Mouse (Mus musculus) neural tube, embryonic 14.5 days (tissue): ENCODE measurements around the gene Src. TPM values are rescaled to one million over a fixed set of nuclear protein-coding genes. Genes with fewer than 3 reads are reported as not detected.

Experiments
- ATAC-seq: fragments of 200-750 bp; cut with Nextera tagmentation; 2 replicates; pipeline ENCODE4 v1.8.0; 2017; ENCODE audit warnings: low read depth, mild to moderate bottlenecking, moderate TSS enrichment, moderate library complexity
- H3K27ac ChIP-seq: fragments of 300-500 bp; sonication (generic); 2 replicates; pipeline ENCODE4 v1.5.1; 2014; ENCODE audit warnings: low read depth, mild to moderate bottlenecking, control low read depth, low read length, moderate library complexity, mixed read lengths
- H3K27me3 ChIP-seq: fragments of 300-500 bp; sonication (generic); 2 replicates; pipeline ENCODE4 v1.6.1; 2014; ENCODE audit warnings: low read length; ENCODE audit not compliant: control insufficient read depth, insufficient read depth
- H3K36me3 ChIP-seq: fragments of 300-500 bp; sonication (generic); 2 replicates; pipeline ENCODE4 v1.6.1; 2014; ENCODE audit warnings: low read length, mixed read lengths; ENCODE audit not compliant: control insufficient read depth, insufficient read depth
- H3K4me1 ChIP-seq: fragments of 300-500 bp; sonication (generic); 2 replicates; pipeline ENCODE4 v1.6.1; 2014; ENCODE audit warnings: low read length; ENCODE audit not compliant: control insufficient read depth, insufficient read depth
- H3K4me2 ChIP-seq: fragments of 300-500 bp; sonication (generic); 2 replicates; pipeline ENCODE4 v1.6.1; 2014; ENCODE audit warnings: mild to moderate bottlenecking, low read depth, low read length, control low read depth
- H3K4me3 ChIP-seq: fragments of 300-500 bp; sonication (generic); 2 replicates; pipeline ENCODE4 v1.5.1; 2014; ENCODE audit warnings: low read depth, low read length, control low read depth, mixed read lengths
- H3K9ac ChIP-seq: fragments of 300-500 bp; sonication (generic); replicated peaks from 2 replicates; pipeline ENCODE4 v1.6.1; 2014; ENCODE audit warnings: low read depth, mild to moderate bottlenecking, control low read depth, low read length, mixed read lengths
- H3K9me3 ChIP-seq: fragments of 300-500 bp; sonication (generic); 2 replicates; pipeline ENCODE4 v1.6.1; 2016; ENCODE audit warnings: low read length; ENCODE audit not compliant: control insufficient read depth
- whole genome bisulfite sequencing: fragments of 180-500 bp; shearing (Covaris S2); extraction: QIAGEN DNeasy Blood & Tissue Kit; methylation state at CpG from one replicate; pipeline ENCODE4 v1.1.7; 2014; 5-methylcytosine and 5-hydroxymethylcytosine counted together
- polyA plus RNA-seq: library from polyadenylated mRNA; unstranded; fragments of >200 nt; fragmentation: Nextera tagmentation; extraction: Ambion mirVana; gene quantifications from 2 replicates; pipeline ENCODE4 v1.2.1, GENCODE M21; 2014

The Src gene
- polyA plus RNA-seq, 1 experiment from 2014 or later, result 23.9 TPM

DNA sequence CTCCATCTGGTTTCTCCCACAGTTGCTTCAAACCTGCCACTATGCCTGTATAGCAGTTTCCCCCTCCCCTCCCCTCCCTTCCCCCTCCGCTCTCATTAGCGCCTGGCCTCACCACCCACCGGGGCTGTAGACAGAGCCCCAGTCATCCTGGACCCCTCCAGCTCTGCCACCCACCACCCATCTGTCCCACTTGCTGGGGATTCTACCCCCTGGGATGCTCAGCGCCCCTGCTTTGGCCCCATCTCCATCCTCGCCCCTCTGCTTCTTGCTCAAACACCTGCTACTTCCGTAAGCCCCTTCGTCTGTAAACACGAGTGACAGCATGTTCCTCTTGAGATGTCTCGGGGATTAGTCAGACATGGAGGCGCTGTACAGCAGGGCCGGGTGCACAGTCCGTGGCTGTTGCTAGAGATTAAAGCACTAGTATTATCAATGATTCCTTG, 69.5 kb downstream of the Src start:
- no peaks in the 10 kb centered on the region for H3K9me3 ChIP-seq
- H3K4me2 ChIP-seq, result no peak overlapping the region
- 0 out of 2 replicates have a peak, but pooled peaks have one; percentile 44 for ATAC-seq
- WGBS, result 15% methylated on average over 12 of the region's 12 CpGs
- no peak overlapping the region for H3K27ac ChIP-seq
- H3K36me3 ChIP-seq, result no peaks in the 10 kb centered on the region
- no peak overlapping the region for H3K4me3 ChIP-seq
- peaks cover 7% of the 10 kb centered on the region for H3K4me1 ChIP-seq
- H3K9ac ChIP-seq, result no peak overlapping the region
- H3K27me3 ChIP-seq, result no peaks in the 10 kb centered on the region

DNA sequence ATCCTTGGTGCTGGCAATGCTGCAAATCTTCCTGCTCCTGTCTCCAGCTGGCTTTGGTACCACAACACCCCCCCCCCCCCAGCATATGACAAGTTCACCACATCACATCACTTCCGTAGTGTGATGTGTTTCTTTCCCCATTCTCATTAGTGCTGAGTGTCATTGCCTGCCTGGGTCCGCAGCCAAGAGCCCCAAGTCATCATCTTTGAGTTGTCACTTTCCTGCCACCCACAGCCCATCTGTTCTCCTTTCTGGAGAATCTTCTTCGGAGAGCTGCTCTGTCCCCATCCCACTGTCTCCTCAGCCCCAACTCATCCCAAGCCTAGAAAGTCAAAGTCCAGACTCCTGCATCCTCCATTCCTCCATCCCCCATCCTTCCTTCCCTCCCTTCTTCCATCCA, 75.0 kb downstream of the Src start:
- no peak overlapping the region for H3K27ac ChIP-seq
- H3K9ac ChIP-seq, result no peak overlapping the region
- ATAC-seq, result no peak
- H3K4me2 ChIP-seq, result no peak overlapping the region
- no peaks in the 10 kb centered on the region for H3K9me3 ChIP-seq
- H3K27me3 ChIP-seq, result no peaks in the 10 kb centered on the region
- 98% methylated on average over 3 of the region's 3 CpGs for WGBS
- H3K36me3 ChIP-seq, result no peaks in the 10 kb centered on the region
- no peaks in the 10 kb centered on the region for H3K4me1 ChIP-seq
- no peak overlapping the region for H3K4me3 ChIP-seq

DNA sequence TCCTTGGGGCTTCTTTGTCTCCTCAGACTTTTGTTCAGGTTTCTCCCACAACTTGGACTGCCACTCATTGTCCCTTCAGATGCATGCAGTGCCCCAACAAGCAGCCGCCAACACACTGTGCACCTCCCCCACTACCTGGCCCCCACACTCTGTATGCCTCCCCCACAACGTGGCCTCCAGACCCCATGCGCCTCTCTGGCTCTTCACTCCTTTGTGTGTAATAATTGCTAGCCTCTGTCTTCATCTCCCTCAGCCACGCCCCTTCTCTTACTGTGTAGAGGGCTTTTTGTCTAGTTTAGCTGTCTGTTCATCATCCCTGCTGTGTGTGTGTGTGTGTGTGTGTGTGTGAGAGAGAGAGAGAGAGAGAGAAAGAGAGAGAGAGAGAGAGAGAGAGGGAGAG, 80.3 kb downstream of the Src start:
- H3K27me3 ChIP-seq, result no peaks in the 10 kb centered on the region

DNA sequence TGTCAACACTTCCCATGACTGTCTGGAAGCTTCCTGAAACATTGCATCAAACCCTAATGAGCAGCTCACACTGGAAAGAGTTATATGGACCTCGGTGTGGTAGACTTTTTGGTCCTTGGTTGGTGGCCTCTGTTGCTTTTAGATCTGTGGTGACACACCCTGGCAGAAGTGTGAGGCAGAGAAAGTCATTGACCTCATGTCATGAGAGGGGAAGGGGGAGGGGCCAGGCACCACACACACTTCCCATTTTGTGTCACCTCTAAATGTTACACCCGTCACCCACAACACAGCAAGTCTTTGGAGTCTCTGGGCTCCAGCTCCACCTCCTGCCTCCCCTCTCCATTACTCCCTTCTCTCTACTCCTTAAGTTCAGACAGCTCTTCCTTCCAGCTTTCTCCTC, 82.1 kb downstream of the Src start:
- H3K4me1 ChIP-seq, result 0 out of 2 replicates have a peak, but pooled peaks cover 3% of the 10 kb centered on the region
- no peaks in the 10 kb centered on the region for H3K9me3 ChIP-seq
- no peaks in the 10 kb centered on the region for H3K36me3 ChIP-seq
- H3K4me3 ChIP-seq, result no peak overlapping the region
- H3K27ac ChIP-seq, result no peak overlapping the region
- H3K4me2 ChIP-seq, result no peak overlapping the region
- no peaks in the 10 kb centered on the region for H3K27me3 ChIP-seq
- H3K9ac ChIP-seq, result no peak overlapping the region
- ATAC-seq, result no peak
- WGBS, result 88% methylated on average over 2 of the region's 2 CpGs

More for the DNA sequence above, 80.3 kb downstream of the Src start:
- WGBS, result 11% methylated on average over 4 of the region's 4 CpGs
- H3K4me1 ChIP-seq, result 0 out of 2 replicates have a peak, but pooled peaks cover 3% of the 10 kb centered on the region
- no peak overlapping the region for H3K4me2 ChIP-seq
- no peak for ATAC-seq
- no peak overlapping the region for H3K9ac ChIP-seq
- H3K36me3 ChIP-seq, result no peaks in the 10 kb centered on the region
- no peaks in the 10 kb centered on the region for H3K9me3 ChIP-seq
- H3K4me3 ChIP-seq, result no peak overlapping the region
- H3K27ac ChIP-seq, result no peak overlapping the region

DNA sequence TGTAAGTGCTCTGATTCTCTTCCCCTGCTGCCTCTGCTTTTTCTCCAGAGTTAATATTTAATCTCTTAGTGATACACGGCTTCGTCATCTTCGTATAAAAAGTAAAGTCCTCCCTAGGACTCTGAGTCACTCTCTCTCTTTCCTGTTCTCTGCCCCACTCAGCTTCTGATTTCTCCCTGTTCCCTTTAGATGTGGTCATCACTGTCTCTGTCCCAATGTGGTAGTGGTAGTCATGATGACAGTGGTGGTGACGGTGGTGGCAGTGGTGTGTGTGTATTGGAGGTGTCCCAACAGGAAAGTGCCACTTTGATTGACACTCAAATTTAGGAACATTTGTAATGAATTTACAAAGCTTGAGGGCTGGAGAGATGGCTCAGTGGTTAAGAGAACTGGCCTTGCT, 83.1 kb downstream of the Src start:
- Histone ChIP-seq H3K4me1 (0 out of 2 replicates have a peak, but pooled peaks cover 3% of the 10 kb centered on the region), H3K27ac (no peak overlapping the region), H3K9me3 (no peaks in the 10 kb centered on the region), H3K4me3 (no peak overlapping the region), H3K4me2 (no peak overlapping the region), H3K9ac (no peak overlapping the region), H3K27me3 (no peaks in the 10 kb centered on the region), H3K36me3 (no peaks in the 10 kb centered on the region)
- no peak for ATAC-seq
- WGBS, result 90% methylated on average over 4 of the region's 4 CpGs

DNA sequence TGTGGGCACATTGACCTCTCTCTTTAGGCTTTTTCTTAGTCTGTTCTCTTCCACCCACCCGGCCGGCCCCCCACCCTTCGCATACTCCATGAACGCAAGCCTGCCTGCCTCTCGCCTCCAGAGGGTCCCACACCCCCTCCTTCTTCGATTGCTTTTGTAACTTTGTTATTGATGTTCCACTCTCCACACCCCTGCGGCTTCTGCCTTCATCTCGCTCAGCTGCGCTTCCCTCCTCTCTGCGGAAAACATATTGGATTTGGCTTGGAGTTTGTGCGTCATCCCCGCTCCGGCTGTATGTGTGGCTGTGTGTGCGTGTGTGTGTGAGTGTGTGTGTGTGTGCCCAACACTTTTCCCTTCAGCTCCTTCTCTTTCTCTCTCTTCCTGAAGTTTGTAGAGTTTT, 88.5 kb downstream of the Src start:
- Histone ChIP-seq H3K4me2 (no peak overlapping the region), H3K4me1 (peaks cover 3% of the 10 kb centered on the region), H3K36me3 (no peaks in the 10 kb centered on the region), H3K27ac (no peak overlapping the region), H3K9ac (no peak overlapping the region), H3K9me3 (no peaks in the 10 kb centered on the region), H3K4me3 (no peak overlapping the region), H3K27me3 (no peaks in the 10 kb centered on the region)
- WGBS, result 18% methylated on average over 14 of the region's 14 CpGs
- ATAC-seq, result peak; percentile 34; the same call in 1 of the 2 replicates

DNA sequence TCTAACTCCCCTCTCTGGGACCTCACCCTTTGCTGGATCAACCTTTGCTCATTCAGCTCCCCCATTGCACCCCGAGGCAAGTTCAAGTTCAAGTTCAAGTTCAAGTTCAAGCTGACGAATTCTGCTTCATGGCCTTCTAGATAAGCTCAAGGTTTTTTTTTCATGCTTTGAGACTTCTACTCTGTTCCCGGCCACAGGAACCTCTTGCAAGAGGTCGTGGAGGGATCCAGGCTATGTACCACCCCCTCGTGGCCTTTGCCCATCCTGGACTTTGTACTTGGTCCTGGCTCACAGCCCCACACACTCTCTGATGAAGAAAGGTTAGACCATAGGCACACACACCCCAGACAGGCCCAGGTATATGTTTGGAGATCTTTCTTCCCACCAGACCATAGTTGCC, 90.9 kb downstream of the Src start:
- H3K9me3 ChIP-seq, result no peaks in the 10 kb centered on the region
- H3K4me1 ChIP-seq, result peaks cover 5% of the 10 kb centered on the region
- no peak overlapping the region for H3K9ac ChIP-seq
- H3K4me3 ChIP-seq, result no peak overlapping the region
- H3K4me2 ChIP-seq, result no peak overlapping the region
- H3K27ac ChIP-seq, result no peak overlapping the region
- 90% methylated on average over 5 of the region's 5 CpGs for WGBS
- no peaks in the 10 kb centered on the region for H3K36me3 ChIP-seq
- ATAC-seq, result no peak
- no peaks in the 10 kb centered on the region for H3K27me3 ChIP-seq

DNA sequence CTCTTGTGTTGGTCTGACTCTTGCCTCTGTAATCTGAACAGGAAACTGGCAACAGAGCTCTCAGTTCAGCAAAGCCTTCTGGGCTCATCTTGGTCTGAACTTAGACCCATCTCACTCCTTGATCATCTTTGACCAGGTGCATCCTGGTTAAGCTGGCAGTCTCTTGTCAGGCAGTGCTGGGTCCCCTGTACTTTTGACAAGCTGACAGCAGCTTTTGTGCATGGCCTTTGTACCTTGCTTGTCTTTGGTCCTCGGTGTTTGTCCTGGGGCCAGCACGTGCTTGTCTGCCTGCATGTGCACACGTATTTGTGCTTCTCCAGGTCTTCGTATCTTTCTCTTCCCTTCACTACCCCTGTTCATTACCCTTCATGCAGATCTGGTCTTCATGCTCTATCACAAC, 91.8 kb downstream of the Src start:
- Histone ChIP-seq H3K4me3 (no peak overlapping the region), H3K4me2 (no peak overlapping the region), H3K27ac (no peak overlapping the region), H3K27me3 (no peaks in the 10 kb centered on the region), H3K9ac (no peak overlapping the region), H3K4me1 (peaks cover 5% of the 10 kb centered on the region), H3K9me3 (no peaks in the 10 kb centered on the region), H3K36me3 (no peaks in the 10 kb centered on the region)
- no peak for ATAC-seq
- WGBS, result 85% methylated on average over 4 of the region's 4 CpGs

DNA sequence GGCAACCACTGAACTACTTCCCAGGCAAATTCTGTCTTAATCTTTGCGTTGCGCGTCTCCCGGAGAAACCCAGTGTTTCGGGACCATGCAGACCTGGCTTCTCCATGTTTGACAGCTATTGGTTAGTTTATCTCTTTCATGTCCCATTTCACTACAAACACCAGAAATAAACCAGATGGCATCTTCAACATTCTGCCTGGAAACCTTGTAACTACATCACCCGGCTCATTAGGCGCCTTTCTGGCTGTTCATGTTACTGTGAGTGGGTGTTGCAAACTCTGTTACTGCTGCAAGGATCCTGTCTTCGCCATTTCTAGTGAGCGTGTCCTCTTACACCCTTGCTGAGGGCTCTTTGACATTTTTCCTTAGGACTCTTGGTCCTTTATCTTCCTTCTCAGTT, 94.6 kb downstream of the Src start:
- no peak overlapping the region for H3K4me2 ChIP-seq
- no peak overlapping the region for H3K27ac ChIP-seq
- H3K4me3 ChIP-seq, result no peak overlapping the region
- WGBS, result 87% methylated on average over 9 of the region's 9 CpGs
- no peaks in the 10 kb centered on the region for H3K36me3 ChIP-seq
- H3K9ac ChIP-seq, result no peak overlapping the region
- H3K27me3 ChIP-seq, result no peaks in the 10 kb centered on the region
- no peak for ATAC-seq
- peaks cover 6% of the 10 kb centered on the region; the same call in 1 of the 2 replicates for H3K4me1 ChIP-seq
- no peaks in the 10 kb centered on the region for H3K9me3 ChIP-seq
